Mouse (Mus musculus): ENCODE results near the gene Esd. TPM values are rescaled to one million over a fixed set of nuclear protein-coding genes. Genes with fewer than 3 reads are reported as not detected.

Gene Esd
- polyA plus RNA-seq, 1 experiment = 320 TPM

- Histone ChIP-seq H3K79me2 (ENCODE audit: control insufficient read depth, insufficient read depth) (no peaks in the 10 kb centered on the region), H3K36me3 (ENCODE audit: control insufficient read depth, insufficient read depth) (peaks cover 10% of the 10 kb centered on the region)
Observed at GRCm38 (mm10) chr14:74788766-74789165, 56.7 kb downstream of the Esd start.

DNA sequence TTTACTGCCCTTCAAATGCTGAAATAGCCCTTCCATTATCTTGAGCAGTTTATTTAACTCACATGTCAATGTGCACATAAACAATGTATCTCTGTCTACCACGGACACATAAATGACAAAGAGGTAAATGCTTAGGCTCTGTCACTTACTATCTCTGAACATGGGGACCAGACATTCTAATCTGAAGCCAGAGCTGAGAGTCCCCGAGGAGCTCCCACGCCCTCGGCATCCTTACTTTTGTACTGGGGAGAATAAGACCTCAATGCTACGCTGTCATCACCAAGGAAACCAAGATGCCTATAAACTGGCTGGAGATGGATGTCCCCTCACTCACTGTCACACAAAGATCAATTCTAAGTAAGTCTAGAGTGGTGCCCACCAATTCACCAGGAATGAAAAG lies 58.4 kb downstream of the Esd start:
- H3K36me3 ChIP-seq (ENCODE audit: control insufficient read depth, insufficient read depth) = peaks cover 12% of the 10 kb centered on the region
- no peaks in the 10 kb centered on the region for H3K79me2 ChIP-seq (ENCODE audit: control insufficient read depth, insufficient read depth)
- H3K27me3 ChIP-seq (ENCODE audit: control insufficient read depth, insufficient read depth, insufficient read length) = no peaks in the 10 kb centered on the region
- H3K4me2 ChIP-seq (ENCODE audit: low read depth) = no peak overlapping the region
- H3K4me3 ChIP-seq = no peak overlapping the region
- no peak overlapping the region for H3ac ChIP-seq (ENCODE audit: control insufficient read depth, insufficient read length)
- TF ChIP-seq SRF (IDR thresholded peaks at IDR 0.05; ENCODE audit: control insufficient read depth, insufficient read length, low read depth) (no peak), MAX (IDR thresholded peaks at IDR 0.05; ENCODE audit: low read depth) (no peak), E2F4 (IDR thresholded peaks at IDR 0.05; ENCODE audit: insufficient read depth) (no peak), POLR2A (IDR thresholded peaks at IDR 0.05; ENCODE audit: insufficient read length, low read depth) (no peak), USF1 (IDR thresholded peaks at IDR 0.05; ENCODE audit: low read depth) (no peak), REST (IDR thresholded peaks at IDR 0.05; ENCODE audit: insufficient read depth, insufficient read length) (no peak), MYOD1 (IDR thresholded peaks at IDR 0.05; ENCODE audit: control insufficient read depth in 1 of 3, insufficient read length in 2 of 3, low read depth in 2 of 3) (no peak), CEBPB (IDR thresholded peaks at IDR 0.05; ENCODE audit: insufficient read depth, poor library complexity, severe bottlenecking) (no peak)

More at GRCm38 (mm10) chr14:74788766-74789165, 56.7 kb downstream of the Esd start:
- no peak overlapping the region for H3K4me3 ChIP-seq
- TF ChIP-seq CEBPB (IDR thresholded peaks at IDR 0.05; ENCODE audit: insufficient read depth, poor library complexity, severe bottlenecking) (no peak), SRF (IDR thresholded peaks at IDR 0.05; ENCODE audit: control insufficient read depth, insufficient read length, low read depth) (no peak), TCF3 (IDR thresholded peaks at IDR 0.05; ENCODE audit: insufficient read length, low read depth) (no peak), POLR2AphosphoS2 (IDR thresholded peaks at IDR 0.05; ENCODE audit: insufficient read length, low read depth) (no peak), MAX (IDR thresholded peaks at IDR 0.05; ENCODE audit: low read depth) (no peak), POLR2A (IDR thresholded peaks at IDR 0.05; ENCODE audit: insufficient read length, low read depth) (no peak), E2F4 (IDR thresholded peaks at IDR 0.05; ENCODE audit: insufficient read depth) (no peak), MYOD1 (IDR thresholded peaks at IDR 0.05; ENCODE audit: control insufficient read depth in 1 of 3, insufficient read length in 2 of 3, low read depth in 2 of 3) (no peak), REST (IDR thresholded peaks at IDR 0.05; ENCODE audit: insufficient read depth, insufficient read length) (no peak), USF1 (IDR thresholded peaks at IDR 0.05; ENCODE audit: low read depth) (no peak), MYOG (IDR thresholded peaks at IDR 0.05; ENCODE audit: control insufficient read depth in 1 of 3, insufficient read depth in 1 of 3, insufficient read length in 2 of 3, low read depth in 2 of 3) (no peak), TCF12 (IDR thresholded peaks at IDR 0.05; ENCODE audit: insufficient read depth, poor library complexity, severe bottlenecking) (no peak)
- no peak overlapping the region for H3K4me2 ChIP-seq (ENCODE audit: low read depth)
- no peak overlapping the region for H3ac ChIP-seq (ENCODE audit: control insufficient read depth, insufficient read length)
- no peaks in the 10 kb centered on the region for H3K27me3 ChIP-seq (ENCODE audit: control insufficient read depth, insufficient read depth, insufficient read length)

GRCm38 (mm10) chr14:74792793-74793192 lies 60.7 kb downstream of the Esd start:
- TF ChIP-seq CEBPB (IDR thresholded peaks at IDR 0.05; ENCODE audit: insufficient read depth, poor library complexity, severe bottlenecking) = no peak
- TF ChIP-seq MAX (IDR thresholded peaks at IDR 0.05; ENCODE audit: low read depth) = no peak
- TF ChIP-seq POLR2AphosphoS2 (IDR thresholded peaks at IDR 0.05; ENCODE audit: insufficient read length, low read depth) = no peak
- TF ChIP-seq SRF (IDR thresholded peaks at IDR 0.05; ENCODE audit: control insufficient read depth, insufficient read length, low read depth) = no peak
- no peak for TF ChIP-seq TCF12 (IDR thresholded peaks at IDR 0.05; ENCODE audit: insufficient read depth, poor library complexity, severe bottlenecking)
- no peak for TF ChIP-seq E2F4 (IDR thresholded peaks at IDR 0.05; ENCODE audit: insufficient read depth)
- no peak for TF ChIP-seq USF1 (IDR thresholded peaks at IDR 0.05; ENCODE audit: low read depth)
- no peak for TF ChIP-seq POLR2A (IDR thresholded peaks at IDR 0.05; ENCODE audit: insufficient read length, low read depth)
- H3K4me3 ChIP-seq = no peak overlapping the region
- no peak overlapping the region for H3ac ChIP-seq (ENCODE audit: control insufficient read depth, insufficient read length)
- H3K36me3 ChIP-seq (ENCODE audit: control insufficient read depth, insufficient read depth) = peaks cover 13% of the 10 kb centered on the region
- no peaks in the 10 kb centered on the region for H3K27me3 ChIP-seq (ENCODE audit: control insufficient read depth, insufficient read depth, insufficient read length)
- H3K79me2 ChIP-seq (ENCODE audit: control insufficient read depth, insufficient read depth) = no peaks in the 10 kb centered on the region
- no peak overlapping the region for H3K4me2 ChIP-seq (ENCODE audit: low read depth)

DNA sequence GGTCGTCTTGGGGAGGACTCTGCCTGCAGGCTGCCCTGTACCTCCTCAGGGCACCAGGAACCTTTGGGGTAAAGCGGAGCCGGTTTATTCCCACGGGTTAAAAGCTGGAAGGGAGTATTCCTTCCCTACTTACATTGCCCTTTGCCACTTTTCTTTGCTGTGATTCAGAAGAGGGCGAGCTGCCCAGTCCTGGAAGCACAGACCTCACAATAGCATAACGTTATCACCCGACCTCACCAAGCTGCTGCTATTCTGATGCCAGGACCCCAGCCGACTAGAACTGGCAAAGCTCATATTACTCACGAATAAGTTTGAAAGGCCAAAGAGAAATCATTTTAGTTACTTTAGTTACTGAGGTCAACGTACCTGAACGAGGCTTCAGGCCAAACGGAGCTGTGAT lies 62.8 kb downstream of the Esd start:
- TF ChIP-seq CEBPB (IDR thresholded peaks at IDR 0.05; ENCODE audit: insufficient read depth, poor library complexity, severe bottlenecking) (no peak), MYOD1 (IDR thresholded peaks at IDR 0.05; ENCODE audit: control insufficient read depth in 1 of 3, insufficient read length in 2 of 3, low read depth in 2 of 3) (no peak), MAX (IDR thresholded peaks at IDR 0.05; ENCODE audit: low read depth) (no peak)
- no peak overlapping the region for H3K4me2 ChIP-seq (ENCODE audit: low read depth)
- peaks cover 20% of the 10 kb centered on the region for H3K36me3 ChIP-seq (ENCODE audit: control insufficient read depth, insufficient read depth)

DNA sequence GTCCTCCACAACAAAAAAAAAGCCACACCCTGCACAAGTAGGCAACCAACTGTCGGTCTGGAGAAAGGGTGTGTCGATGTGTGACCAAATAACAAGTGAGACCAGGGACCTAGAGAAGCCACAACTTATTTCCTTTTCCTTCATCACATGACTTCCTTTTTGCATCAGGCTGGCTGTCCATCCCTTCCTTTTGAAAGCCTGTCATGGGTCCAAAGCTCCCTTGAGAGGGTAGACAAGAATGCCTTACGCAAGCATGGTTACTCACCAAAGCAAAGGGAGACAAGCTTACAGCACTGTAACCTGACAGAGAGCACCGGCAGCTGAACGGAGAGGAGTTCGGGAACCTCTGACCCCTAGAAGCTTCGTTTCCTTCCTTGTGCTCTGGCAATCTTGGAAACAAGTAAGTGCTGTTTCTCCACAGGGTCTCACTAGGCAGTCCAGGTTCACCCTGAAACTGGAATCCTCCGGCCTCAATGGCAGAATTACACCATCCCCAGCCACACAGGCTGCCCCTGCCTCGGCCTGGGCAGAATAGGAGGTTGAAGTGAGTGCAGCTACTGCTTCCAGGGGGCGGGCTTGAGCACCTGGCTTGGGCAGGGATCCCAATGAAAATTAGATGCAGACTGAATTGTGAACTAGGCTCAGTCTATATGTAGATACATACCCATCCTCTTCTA lies 65.4 kb downstream of the Esd start:
- no peak overlapping the region for H3ac ChIP-seq (ENCODE audit: control insufficient read depth, insufficient read length)
- no peak overlapping the region for H3K4me3 ChIP-seq
- no peaks in the 10 kb centered on the region for H3K27me3 ChIP-seq (ENCODE audit: control insufficient read depth, insufficient read depth, insufficient read length)
- no peak overlapping the region for H3K4me2 ChIP-seq (ENCODE audit: low read depth)
- no peak for TF ChIP-seq TCF12 (IDR thresholded peaks at IDR 0.05; ENCODE audit: insufficient read depth, poor library complexity, severe bottlenecking)
- no peak for TF ChIP-seq E2F4 (IDR thresholded peaks at IDR 0.05; ENCODE audit: insufficient read depth)
- TF ChIP-seq USF1 (IDR thresholded peaks at IDR 0.05; ENCODE audit: low read depth) = no peak
- no peak for TF ChIP-seq TCF3 (IDR thresholded peaks at IDR 0.05; ENCODE audit: insufficient read length, low read depth)
- TF ChIP-seq MYOG (IDR thresholded peaks at IDR 0.05; ENCODE audit: control insufficient read depth in 1 of 3, insufficient read depth in 1 of 3, insufficient read length in 2 of 3, low read depth in 2 of 3) = no peak
- no peak for TF ChIP-seq REST (IDR thresholded peaks at IDR 0.05; ENCODE audit: insufficient read depth, insufficient read length)
- no peak for TF ChIP-seq SRF (IDR thresholded peaks at IDR 0.05; ENCODE audit: control insufficient read depth, insufficient read length, low read depth)
- peaks cover 37% of the 10 kb centered on the region for H3K36me3 ChIP-seq (ENCODE audit: control insufficient read depth, insufficient read depth)
- no peaks in the 10 kb centered on the region for H3K79me2 ChIP-seq (ENCODE audit: control insufficient read depth, insufficient read depth)

More for the DNA sequence above, 62.8 kb downstream of the Esd start:
- H3ac ChIP-seq (ENCODE audit: control insufficient read depth, insufficient read length) = no peak overlapping the region
- H3K4me3 ChIP-seq = no peak overlapping the region
- no peaks in the 10 kb centered on the region for H3K79me2 ChIP-seq (ENCODE audit: control insufficient read depth, insufficient read depth)
- no peaks in the 10 kb centered on the region for H3K27me3 ChIP-seq (ENCODE audit: control insufficient read depth, insufficient read depth, insufficient read length)

Data from myocyte (in vitro differentiated cells).